Mouse (Mus musculus) forebrain, embryonic 12.5 days (tissue): ENCODE data around the gene Zfp704. TPM values are rescaled to one million over a fixed set of nuclear protein-coding genes. Genes with fewer than 3 reads are reported as not detected.

ENCODE experiments used
- ATAC-seq: fragments of 200-750 bp; cut with Nextera tagmentation; 2 replicates; pipeline ENCODE4 v1.8.0; 2017; ENCODE audit warnings: moderate TSS enrichment; ENCODE audit not compliant: low FRiP score
- H3K27ac ChIP-seq: fragments of 300-500 bp; sonication (generic); 2 replicates; pipeline ENCODE4 v1.5.1; 2016; ENCODE audit warnings: mild to moderate bottlenecking
- H3K27me3 ChIP-seq: fragments of 300-500 bp; sonication (generic); 2 replicates; pipeline ENCODE4 v1.6.1; 2016; ENCODE audit warnings: mild to moderate bottlenecking
- H3K36me3 ChIP-seq: fragments of 300-500 bp; sonication (generic); replicated peaks from 2 replicates; pipeline ENCODE4 v1.6.1; 2016; ENCODE audit warnings: mild to moderate bottlenecking
- H3K4me1 ChIP-seq: fragments of 300-500 bp; sonication (generic); 2 replicates; pipeline ENCODE4 v1.6.1; 2016
- H3K4me2 ChIP-seq: fragments of 300-500 bp; sonication (generic); 2 replicates; pipeline ENCODE4 v1.6.1; 2016; ENCODE audit warnings: mild to moderate bottlenecking, moderate library complexity
- H3K4me3 ChIP-seq: fragments of 300-500 bp; sonication (generic); replicated peaks from 2 replicates; pipeline ENCODE4 v1.5.1; 2016; ENCODE audit warnings: mild to moderate bottlenecking
- H3K9ac ChIP-seq: fragments of 300-500 bp; sonication (generic); 2 replicates; pipeline ENCODE4 v1.6.1; 2016; ENCODE audit warnings: mild to moderate bottlenecking
- H3K9me3 ChIP-seq: fragments of 300-500 bp; sonication (generic); 2 replicates; pipeline ENCODE4 v1.6.1; 2016
- WGBS: fragments of 180-500 bp; shearing (Covaris S2); methylation state at CpG from one replicate; pipeline ENCODE4 v1.1.7; 2016; 5-methylcytosine and 5-hydroxymethylcytosine counted together
- polyA plus RNA-seq: library from polyadenylated mRNA; unstranded; fragments of >200 nt; fragmentation: Nextera tagmentation; extraction: Ambion mirVana; gene quantifications from 2 replicates; pipeline ENCODE4 v1.2.1, GENCODE M21; 2016

Gene Zfp704
- polyA plus RNA-seq, 1 experiment from 2014 or later = 10.0 TPM

GRCm38 (mm10) chr3:9591416-9592110 is 18.3 kb downstream of the Zfp704 start:
- ATAC-seq = no peak
- H3K27ac ChIP-seq = no peak overlapping the region
- H3K36me3 ChIP-seq = no peaks in the 10 kb centered on the region
- H3K27me3 ChIP-seq = no peaks in the 10 kb centered on the region
- no peak overlapping the region for H3K9ac ChIP-seq
- WGBS = 92% methylated on average over 8 of the region's 8 CpGs
- no peaks in the 10 kb centered on the region for H3K9me3 ChIP-seq
- no peaks in the 10 kb centered on the region for H3K4me1 ChIP-seq
- H3K4me3 ChIP-seq = no peak overlapping the region
- H3K4me2 ChIP-seq = no peak overlapping the region

GRCm38 (mm10) chr3:9588635-9589034 is 21.2 kb downstream of the Zfp704 start:
- no peak overlapping the region for H3K4me2 ChIP-seq
- peaks cover 2% of the 10 kb centered on the region; the same call in 1 of the 2 replicates for H3K4me1 ChIP-seq
- no peaks in the 10 kb centered on the region for H3K9me3 ChIP-seq
- H3K27ac ChIP-seq = no peak overlapping the region
- no peaks in the 10 kb centered on the region for H3K36me3 ChIP-seq
- WGBS = 87% methylated on average over 4 of the region's 4 CpGs
- H3K4me3 ChIP-seq = no peak overlapping the region
- H3K27me3 ChIP-seq = no peaks in the 10 kb centered on the region
- no peak overlapping the region for H3K9ac ChIP-seq
- ATAC-seq = no peak

GRCm38 (mm10) chr3:9587304-9587703 is 22.6 kb downstream of the Zfp704 start:
- no peaks in the 10 kb centered on the region for H3K36me3 ChIP-seq
- no peak for ATAC-seq
- no peak overlapping the region for H3K4me3 ChIP-seq
- no peaks in the 10 kb centered on the region for H3K9me3 ChIP-seq
- no peak overlapping the region for H3K4me2 ChIP-seq
- 95% methylated on average over 7 of the region's 7 CpGs for WGBS
- no peak overlapping the region for H3K9ac ChIP-seq
- no peak overlapping the region for H3K27ac ChIP-seq
- no peaks in the 10 kb centered on the region for H3K27me3 ChIP-seq
- H3K4me1 ChIP-seq = peaks cover 4% of the 10 kb centered on the region; the same call in 1 of the 2 replicates

- H3K4me1 ChIP-seq = peaks cover 10% of the 10 kb centered on the region; the same call in 1 of the 2 replicates
- H3K27ac ChIP-seq = no peak overlapping the region
- no peak overlapping the region for H3K4me3 ChIP-seq
- H3K36me3 ChIP-seq = no peaks in the 10 kb centered on the region
- H3K4me2 ChIP-seq = no peak overlapping the region
- no peak overlapping the region for H3K9ac ChIP-seq
- WGBS = 78% methylated on average over 2 of the region's 2 CpGs
- no peaks in the 10 kb centered on the region for H3K27me3 ChIP-seq
- no peak for ATAC-seq
- H3K9me3 ChIP-seq = no peaks in the 10 kb centered on the region
Measured at GRCm38 (mm10) chr3:9583516-9583915, 26.4 kb downstream of the Zfp704 start.

- H3K4me3 ChIP-seq = no peak overlapping the region
- no peak overlapping the region for H3K27ac ChIP-seq
- H3K27me3 ChIP-seq = no peaks in the 10 kb centered on the region
- no peaks in the 10 kb centered on the region for H3K36me3 ChIP-seq
- ATAC-seq = no peak
- peaks cover 16% of the 10 kb centered on the region for H3K4me1 ChIP-seq
- no peaks in the 10 kb centered on the region for H3K9me3 ChIP-seq
- H3K9ac ChIP-seq = no peak overlapping the region
- no peak overlapping the region for H3K4me2 ChIP-seq
- 96% methylated on average over 14 of the region's 14 CpGs for WGBS
Measured at GRCm38 (mm10) chr3:9580952-9581798, 28.7 kb downstream of the Zfp704 start.

- H3K4me2 ChIP-seq = no peak overlapping the region
- no peak overlapping the region for H3K9ac ChIP-seq
- no peaks in the 10 kb centered on the region for H3K27me3 ChIP-seq
- H3K9me3 ChIP-seq = no peaks in the 10 kb centered on the region
- no peaks in the 10 kb centered on the region for H3K36me3 ChIP-seq
- no peak overlapping the region for H3K27ac ChIP-seq
- ATAC-seq = no peak
- peaks cover 16% of the 10 kb centered on the region for H3K4me1 ChIP-seq
- H3K4me3 ChIP-seq = no peak overlapping the region
- 88% methylated on average over 3 of the region's 3 CpGs for WGBS
Measured at GRCm38 (mm10) chr3:9580102-9580501, 29.8 kb downstream of the Zfp704 start.

GRCm38 (mm10) chr3:9579028-9579643 is 30.7 kb downstream of the Zfp704 start:
- Histone ChIP-seq H3K4me2 (no peak overlapping the region), H3K4me3 (no peak overlapping the region), H3K27ac (no peak overlapping the region), H3K36me3 (no peaks in the 10 kb centered on the region), H3K4me1 (peaks cover 24% of the 10 kb centered on the region), H3K9me3 (no peaks in the 10 kb centered on the region), H3K27me3 (no peaks in the 10 kb centered on the region), H3K9ac (no peak overlapping the region)
- ATAC-seq = no peak
- WGBS = 83% methylated on average over 4 of the region's 4 CpGs

GRCm38 (mm10) chr3:9576872-9577271 is 33.0 kb downstream of the Zfp704 start:
- peaks cover 23% of the 10 kb centered on the region for H3K4me1 ChIP-seq
- H3K36me3 ChIP-seq = no peaks in the 10 kb centered on the region
- no peak for ATAC-seq
- H3K27me3 ChIP-seq = no peaks in the 10 kb centered on the region
- WGBS = 89% methylated on average over 4 of the region's 4 CpGs
- no peaks in the 10 kb centered on the region for H3K9me3 ChIP-seq
- H3K27ac ChIP-seq = no peak overlapping the region
- no peak overlapping the region for H3K4me3 ChIP-seq
- H3K9ac ChIP-seq = no peak overlapping the region
- no peak overlapping the region for H3K4me2 ChIP-seq

- H3K4me3 ChIP-seq = no peak overlapping the region
- H3K36me3 ChIP-seq = no peaks in the 10 kb centered on the region
- no peak for ATAC-seq
- no peaks in the 10 kb centered on the region for H3K9me3 ChIP-seq
- H3K4me2 ChIP-seq = no peak overlapping the region
- 60% methylated on average over 8 of the region's 8 CpGs for WGBS
- no peak overlapping the region for H3K9ac ChIP-seq
- H3K27ac ChIP-seq = no peak overlapping the region
- peaks cover 22% of the 10 kb centered on the region for H3K4me1 ChIP-seq
- no peaks in the 10 kb centered on the region for H3K27me3 ChIP-seq
Measured at GRCm38 (mm10) chr3:9574305-9574704, 35.6 kb downstream of the Zfp704 start.

- peaks cover 23% of the 10 kb centered on the region for H3K4me1 ChIP-seq
- no peaks in the 10 kb centered on the region for H3K36me3 ChIP-seq
Measured at GRCm38 (mm10) chr3:9573581-9573980, 36.3 kb downstream of the Zfp704 start.

GRCm38 (mm10) chr3:9572261-9572660 is 37.6 kb downstream of the Zfp704 start:
- Histone ChIP-seq H3K27me3 (no peaks in the 10 kb centered on the region), H3K4me3 (no peak overlapping the region), H3K4me2 (no peak overlapping the region), H3K4me1 (peaks cover 28% of the 10 kb centered on the region), H3K36me3 (no peaks in the 10 kb centered on the region), H3K9ac (no peak overlapping the region), H3K9me3 (no peaks in the 10 kb centered on the region), H3K27ac (no peak overlapping the region)
- WGBS = 89% methylated on average over 8 of the region's 8 CpGs
- no peak for ATAC-seq

More at GRCm38 (mm10) chr3:9573581-9573980, 36.3 kb downstream of the Zfp704 start:
- H3K27ac ChIP-seq = no peak overlapping the region
- 65% methylated on average over 6 of the region's 6 CpGs for WGBS
- ATAC-seq = no peak
- H3K9me3 ChIP-seq = no peaks in the 10 kb centered on the region
- no peak overlapping the region for H3K4me3 ChIP-seq
- H3K27me3 ChIP-seq = no peaks in the 10 kb centered on the region
- no peak overlapping the region for H3K4me2 ChIP-seq
- H3K9ac ChIP-seq = no peak overlapping the region

- Histone ChIP-seq H3K9ac (no peak overlapping the region), H3K4me3 (no peak overlapping the region), H3K4me2 (no peak overlapping the region), H3K9me3 (no peaks in the 10 kb centered on the region), H3K27ac (no peak overlapping the region), H3K4me1 (peaks cover 28% of the 10 kb centered on the region), H3K36me3 (no peaks in the 10 kb centered on the region), H3K27me3 (no peaks in the 10 kb centered on the region)
- WGBS = 98% methylated on average over 4 of the region's 4 CpGs
- no peak for ATAC-seq
Measured at GRCm38 (mm10) chr3:9570782-9571181, 39.1 kb downstream of the Zfp704 start.
